Mouse (Mus musculus): ENCODE results near the gene Wnk1.
A peak's percentile ranks its signal among the peaks of the same experiment; 100 is the strongest.

Gene Wnk1

DNA sequence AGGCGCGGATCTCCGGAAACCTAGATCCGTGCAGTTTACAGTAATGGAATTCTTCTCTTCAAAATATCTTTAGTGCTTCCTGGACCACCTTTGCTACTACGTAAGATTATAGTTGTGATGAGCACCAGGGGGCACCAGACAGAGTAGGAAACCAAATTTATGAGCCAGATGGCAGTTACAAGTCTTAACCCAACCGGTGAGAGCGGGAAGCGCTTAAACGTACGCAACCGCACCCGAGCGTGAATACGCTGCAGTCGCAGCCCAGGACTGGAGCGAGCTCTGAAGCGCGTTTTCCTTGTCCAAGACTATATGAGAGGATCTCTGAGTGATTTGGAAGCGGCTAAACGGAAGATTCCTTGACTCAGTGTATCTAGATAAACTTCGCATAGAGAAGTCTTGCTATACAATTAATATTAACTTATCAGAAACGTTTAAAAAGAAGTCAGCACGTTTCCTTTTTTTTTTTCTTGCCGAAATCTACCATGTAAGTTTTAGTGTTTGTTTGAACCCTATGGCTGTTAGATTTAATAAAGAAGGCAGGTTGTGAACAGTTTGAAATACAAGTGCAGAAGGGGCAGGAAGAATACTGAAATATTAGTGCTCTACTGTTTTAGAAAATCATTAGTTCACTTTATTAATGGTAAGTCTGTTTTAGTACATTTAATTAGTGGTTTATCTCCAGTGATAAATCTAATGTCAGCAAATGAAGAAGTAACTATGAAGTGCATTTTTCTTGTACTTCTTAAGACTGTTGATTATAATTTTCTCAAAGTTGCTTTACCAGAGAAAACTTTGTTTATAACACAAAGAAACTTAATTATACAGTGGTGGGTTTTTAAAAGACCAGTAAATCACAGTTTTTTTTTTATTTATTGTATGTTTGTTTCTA lies 1.4 kb upstream of the Wnk1 start:
- peak; percentile 60 for DNase-seq

- DNase-seq: peak; percentile 29
Observed at GRCm38 (mm10) chr6:120039256-120039563, 738 bp upstream of the Wnk1 start.

- peak; percentile 67 for DNase-seq
Observed at GRCm38 (mm10) chr6:120037636-120038365, 671 bp downstream of the Wnk1 start.

- DNase-seq: peak; percentile 47
Observed at GRCm38 (mm10) chr6:120037004-120037635, 1.4 kb downstream of the Wnk1 start.

DNA sequence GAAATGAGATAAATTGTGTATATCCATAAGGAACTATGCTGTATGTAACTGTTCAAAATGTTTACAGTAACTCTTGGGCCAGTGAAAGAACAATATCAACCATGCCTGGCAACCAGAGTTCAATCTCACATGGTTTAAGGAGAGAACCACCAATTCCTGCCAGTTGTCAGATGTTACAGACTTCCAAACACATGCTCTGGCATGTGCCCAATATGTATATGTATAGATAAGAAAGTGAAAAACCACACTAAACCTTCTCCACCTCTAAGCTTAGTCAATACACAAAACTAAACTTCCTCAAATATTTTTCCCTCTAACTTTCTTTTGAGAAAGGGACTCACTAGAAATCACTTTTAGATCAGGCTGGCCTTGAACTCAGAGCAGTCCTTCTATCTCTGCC lies 13.9 kb downstream of the Wnk1 start:
- no peak for DNase-seq

- DNase-seq: no peak
Observed at GRCm38 (mm10) chr6:120023746-120024145, 14.7 kb downstream of the Wnk1 start.

DNA sequence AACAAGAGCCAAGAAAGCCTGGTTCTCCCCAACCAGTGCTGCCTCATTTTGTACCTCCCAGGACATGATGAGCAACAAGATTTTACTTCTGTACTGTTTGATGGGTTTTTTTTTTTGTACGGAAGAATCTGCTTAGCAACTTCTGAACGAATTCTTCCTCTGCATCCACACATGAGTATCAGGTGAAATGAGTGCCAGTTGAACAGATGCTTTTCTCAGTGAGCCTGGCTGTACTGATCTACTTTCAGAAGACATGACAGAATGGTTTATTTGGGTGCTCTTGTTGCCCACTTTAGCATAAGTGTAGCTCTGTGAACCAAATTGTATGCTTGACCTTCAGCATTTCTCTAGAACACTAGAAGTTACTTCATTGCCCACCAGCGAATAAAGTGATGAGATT lies 16.4 kb downstream of the Wnk1 start:
- no peak for DNase-seq

- DNase-seq: no peak
Observed at GRCm38 (mm10) chr6:120019697-120020096, 18.8 kb downstream of the Wnk1 start.

- DNase-seq: no peak
Observed at GRCm38 (mm10) chr6:120013125-120013524, 25.3 kb downstream of the Wnk1 start.

DNA sequence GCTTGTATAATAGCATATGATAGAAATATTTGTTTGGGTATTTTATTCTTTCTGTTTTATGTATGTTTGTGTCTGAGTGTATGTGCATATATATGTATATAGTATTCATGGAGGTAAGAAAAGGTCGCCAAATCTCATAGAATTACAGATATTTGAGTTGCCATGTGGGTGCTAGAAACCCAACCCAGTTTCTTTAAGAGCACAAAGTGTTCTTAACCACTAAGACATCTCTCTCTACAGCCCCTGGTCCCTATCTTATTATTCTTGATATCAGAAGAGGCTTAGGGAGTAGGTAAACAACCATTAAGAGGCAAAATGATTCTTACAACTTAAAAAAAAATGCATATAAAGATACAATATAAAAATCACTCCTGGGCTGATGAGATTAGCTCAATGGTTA lies 27.0 kb downstream of the Wnk1 start:
- no peak for DNase-seq

DNA sequence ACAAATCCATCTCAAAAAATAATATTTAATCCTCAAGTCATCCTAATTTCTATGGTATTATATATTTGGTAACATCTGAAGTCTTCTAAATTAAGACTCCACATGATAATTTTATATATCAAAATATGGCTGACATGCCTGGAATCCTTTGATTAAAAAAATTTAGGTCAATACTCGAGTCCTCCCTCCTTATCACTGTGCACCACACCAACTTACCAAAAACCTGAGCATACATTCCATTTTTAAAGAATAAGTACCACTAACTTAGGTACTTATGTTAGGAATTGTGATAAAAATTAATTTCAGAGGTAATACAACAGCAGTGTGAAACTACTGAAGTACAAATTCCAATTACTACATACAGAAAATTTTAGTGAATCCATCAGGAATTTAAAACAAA lies 27.5 kb downstream of the Wnk1 start:
- no peak for DNase-seq

GRCm38 (mm10) chr6:120010535-120010934 lies 27.9 kb downstream of the Wnk1 start:
- DNase-seq: no peak

GRCm38 (mm10) chr6:120001718-120002117 lies 36.8 kb downstream of the Wnk1 start:
- no peak for DNase-seq

DNA sequence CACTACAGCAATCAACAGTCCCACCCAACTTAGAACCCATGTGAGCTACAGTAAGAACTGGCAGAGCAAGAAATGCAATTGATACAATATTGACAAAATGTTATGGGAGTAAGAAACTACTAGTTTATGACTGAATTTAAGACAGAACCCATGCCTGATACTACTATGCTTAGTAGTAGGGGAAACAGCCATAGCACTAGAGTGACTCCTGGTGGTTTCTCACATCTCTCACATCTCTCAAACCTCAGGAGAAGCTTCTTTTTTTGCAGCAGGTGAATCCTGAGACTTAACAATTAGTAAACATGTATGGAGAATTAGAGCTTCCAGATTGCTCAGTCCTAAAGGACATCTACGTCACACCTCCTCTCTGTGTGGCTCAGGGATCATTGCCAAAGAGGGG lies 42.0 kb downstream of the Wnk1 start:
- no peak for DNase-seq

- no peak for DNase-seq
Observed at GRCm38 (mm10) chr6:119924235-119925005, 114.1 kb downstream of the Wnk1 start.

- DNase-seq: no peak
Observed at GRCm38 (mm10) chr6:119922544-119922943, 115.9 kb downstream of the Wnk1 start.

DNA sequence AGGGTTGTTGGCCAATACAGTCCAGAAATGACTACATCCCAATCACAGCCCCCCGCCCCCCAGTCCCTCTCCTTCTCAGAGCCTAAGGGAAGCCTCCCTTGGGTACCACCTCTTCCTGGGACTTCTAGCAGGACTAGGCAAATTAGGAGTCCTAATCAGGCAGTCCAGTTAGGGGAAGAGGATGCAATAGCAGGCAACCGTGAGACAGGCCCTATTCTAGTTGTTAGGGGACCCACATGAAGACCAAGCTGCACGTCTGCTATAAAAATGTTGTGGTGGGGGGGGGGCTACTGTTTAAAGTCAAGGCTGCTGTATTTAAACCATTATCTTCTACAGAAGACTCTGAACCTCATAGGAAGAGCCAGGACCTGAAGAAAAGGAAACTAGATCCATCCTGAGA lies 116.3 kb downstream of the Wnk1 start:
- no peak for DNase-seq

GRCm38 (mm10) chr6:119918561-119919181 lies 119.8 kb downstream of the Wnk1 start:
- peak; percentile 64 for DNase-seq

DNA sequence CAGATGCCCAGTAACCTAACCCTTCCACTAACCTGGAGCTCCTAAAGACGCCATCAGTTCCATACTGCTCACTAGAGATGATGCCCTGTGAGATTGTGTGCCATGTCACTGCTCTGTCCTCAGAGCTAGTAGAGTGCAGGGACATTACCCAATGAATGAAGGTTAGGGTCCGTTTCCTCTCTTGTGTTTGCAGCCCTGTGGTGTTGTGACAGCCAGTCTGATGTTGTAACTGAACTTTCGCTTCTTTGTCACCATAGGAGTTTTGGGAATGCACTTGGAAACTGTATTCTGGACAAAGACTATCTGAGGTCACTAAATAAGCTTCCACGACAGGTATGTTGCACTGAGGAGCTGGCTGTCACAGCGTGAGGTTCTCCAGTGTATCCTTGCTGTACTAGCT lies 122.8 kb downstream of the Wnk1 start:
- DNase-seq: no peak

- DNase-seq: no peak
Observed at GRCm38 (mm10) chr6:119912046-119912445, 126.4 kb downstream of the Wnk1 start.

DNA sequence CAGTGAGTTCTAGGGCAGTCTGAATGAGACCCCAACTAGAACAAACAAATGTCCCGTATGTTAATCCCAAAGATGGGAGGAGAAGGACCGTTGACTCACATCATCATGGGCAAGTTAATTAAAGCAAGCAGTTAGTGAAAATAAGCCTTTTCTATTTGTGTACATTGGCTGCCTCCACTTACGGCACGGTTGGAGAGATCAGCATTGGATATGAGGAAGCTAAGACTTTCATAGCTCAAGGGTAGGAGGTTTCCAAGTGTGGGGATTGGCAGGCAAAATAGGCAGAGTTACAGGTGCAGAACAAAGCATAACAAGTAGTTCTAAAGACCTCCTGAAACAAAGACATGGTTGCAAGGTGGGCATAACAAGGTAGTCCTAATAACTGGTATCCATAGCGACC lies 133.0 kb downstream of the Wnk1 start:
- DNase-seq: no peak

DNA sequence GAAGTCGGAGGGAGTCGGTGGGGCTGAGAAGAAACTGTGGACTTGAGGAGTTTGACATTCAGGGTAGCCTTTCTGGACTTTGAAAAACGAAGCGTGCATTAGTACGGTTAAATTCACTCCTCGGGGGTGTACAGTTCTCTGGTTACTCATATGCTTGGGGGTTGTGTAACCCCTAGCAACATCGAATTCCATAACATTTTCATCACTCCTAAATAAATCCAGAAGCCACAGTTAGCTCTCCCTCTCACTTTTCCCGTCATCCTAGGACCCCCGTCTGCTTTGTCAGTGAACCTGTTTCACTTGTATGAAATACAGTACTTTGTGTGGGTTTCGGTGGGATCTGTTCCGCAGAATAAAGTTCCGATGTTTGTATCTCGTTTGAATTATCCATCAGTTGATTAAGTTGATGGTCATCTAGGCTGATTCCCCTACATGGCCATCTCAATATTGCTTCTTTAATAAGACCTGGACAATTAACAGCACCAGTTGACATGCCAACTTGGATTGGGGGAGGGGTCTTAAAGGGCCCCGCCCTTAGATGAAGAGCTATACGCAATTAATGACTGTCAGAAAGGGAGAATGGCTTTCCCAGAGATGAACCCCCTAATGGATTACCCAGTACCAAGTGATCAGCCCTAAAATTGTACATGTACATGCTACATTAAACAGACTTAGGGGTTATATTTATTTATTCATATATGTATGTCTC lies 135.2 kb downstream of the Wnk1 start:
- no peak for DNase-seq

All from cerebellum, adult 11 months (tissue).